Mouse (Mus musculus) bone marrow macrophage, adult 2 months (primary cell): ENCODE results near the gene Dnah14.

Experiments used
- CTCF ChIP-seq: IDR thresholded peaks from 2 replicates; pipeline ENCODE4 v1.5.1; 2012; ENCODE audit warnings: low read depth, mild to moderate bottlenecking, low read length, moderate library complexity
- POLR2A ChIP-seq: IDR thresholded peaks from 2 replicates; pipeline ENCODE4 v1.6.1; 2012; ENCODE audit warnings: mild to moderate bottlenecking, low read depth, low read length, borderline replicate concordance

DNA sequence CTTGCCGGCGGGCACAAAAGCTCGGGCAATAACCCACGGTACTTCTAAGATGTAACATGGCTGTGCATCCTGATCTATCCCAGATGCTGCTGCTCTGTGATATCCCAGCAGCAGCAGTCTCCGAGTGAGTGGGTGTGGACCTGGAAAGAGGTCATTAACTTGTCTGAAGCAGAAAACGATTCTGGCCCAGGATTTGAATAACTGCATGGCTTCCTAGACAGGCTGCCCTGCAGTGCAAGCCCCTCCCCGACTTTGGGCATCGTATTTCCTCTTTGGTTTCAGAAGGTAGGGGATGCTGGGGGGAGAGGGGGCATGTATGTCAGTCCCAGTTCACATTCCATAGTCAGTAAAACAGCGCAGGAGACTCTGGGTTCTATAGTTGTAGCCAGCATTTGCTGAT lies 6.9 kb upstream of the Dnah14 start:
- no peak for TF ChIP-seq CTCF
- TF ChIP-seq POLR2A, result no peak
